Mouse (Mus musculus) heart, adult 2 months (tissue): Measurements from ENCODE around the gene S1pr1.

ENCODE experiments used
- CTCF ChIP-seq: fragments of 200-600 bp; IDR thresholded peaks from 2 replicates; pipeline ENCODE4 v1.8.1; 2022; ENCODE audit warnings: antibody characterized with exemption, mild to moderate bottlenecking, moderate library complexity
- EP300 ChIP-seq: fragments of 200-500 bp; IDR thresholded peaks from 2 replicates; pipeline ENCODE4 v1.6.1; 2011; ENCODE audit warnings: low read depth, low read length, control low read depth; ENCODE audit not compliant: insufficient read depth
- POLR2A ChIP-seq: fragments of 200-500 bp; IDR thresholded peaks from 2 replicates; pipeline ENCODE4 v1.6.1; 2011; ENCODE audit warnings: mild to moderate bottlenecking, low read depth, low read length, control low read depth; ENCODE audit not compliant: insufficient read depth

DNA sequence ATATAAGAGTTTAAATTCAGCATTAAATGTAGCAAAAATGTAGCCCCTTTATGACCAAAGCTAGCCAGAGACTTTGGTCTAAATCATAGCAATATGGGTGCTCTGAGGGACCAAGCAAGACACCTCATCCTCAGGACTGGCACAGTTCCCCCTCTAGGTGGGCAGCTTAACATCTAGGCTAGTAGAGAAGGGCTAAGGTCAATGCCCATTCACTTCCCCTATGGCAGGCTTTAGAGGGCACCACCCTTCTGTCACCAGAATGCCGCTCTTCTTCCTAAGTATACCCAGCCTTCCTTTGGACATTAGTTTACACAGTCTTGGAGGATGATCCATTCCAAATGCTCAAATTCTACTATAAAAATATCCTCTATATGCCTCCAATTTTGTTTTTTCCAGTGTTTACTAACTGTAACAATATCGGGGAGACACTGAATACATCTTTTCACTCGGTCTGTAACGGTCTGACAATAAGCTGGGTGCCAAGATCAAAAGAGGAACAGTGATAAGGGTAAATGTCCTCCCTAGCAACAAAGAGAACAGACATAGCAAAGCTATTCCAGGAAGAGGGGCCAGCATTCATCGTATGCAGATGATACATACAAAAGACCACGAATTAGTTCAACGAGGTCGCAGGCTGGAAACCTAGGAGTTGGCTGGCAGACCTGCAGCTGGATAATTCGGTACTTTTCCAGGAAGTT, 41.8 kb downstream of the S1pr1 start:
- no peak for TF ChIP-seq CTCF
- TF ChIP-seq EP300 = no peak
- TF ChIP-seq POLR2A = no peak
